Mouse (Mus musculus) megakaryocyte-erythroid progenitor cell, adult 5 weeks (primary cell): ENCODE results near the gene En1. TPM values are rescaled to one million over a fixed set of nuclear protein-coding genes. Genes with fewer than 3 reads are reported as not detected.

Experiments used
- polyA plus RNA-seq: library from polyadenylated mRNA; stranded (reverse); fragments of >175 nt; gene quantifications from 2 replicates; pipeline ENCODE4 v1.2.3, GENCODE M21; 2012

The En1 gene
- not detected in 2 replicates for polyA plus RNA-seq

GRCm38 (mm10) chr1:120602031-120602730 is at the start of gene En1:
Gene En1, plus strand, starts transcription at chr1:120602418.

Other genes with a start within 250 kb of the En1 start
- 0.10 TPM in 1 of 2 replicates, not detected in the other for gene Marco, start 97.4 kb upstream of the En1 start, polyA plus RNA-seq